Mouse (Mus musculus): ENCODE data around the gene Gm20388. TPM values are rescaled to one million over a fixed set of nuclear protein-coding genes. Genes with fewer than 3 reads are reported as not detected.

Gm20388 gene
- polyA plus RNA-seq, 1 experiment = 10.6 TPM

GRCm38 (mm10) chr8:120433143-120433542 lies 522.5 kb downstream of the Gm20388 start:
- 81% methylated on average over 7 of the region's 7 CpGs for WGBS
- no peak for TF ChIP-seq POLR2A (IDR thresholded peaks at IDR 0.05; ENCODE audit: borderline replicate concordance, control insufficient read depth, low read depth, low read length)
- TF ChIP-seq CTCF (IDR thresholded peaks at IDR 0.05; ENCODE audit: control insufficient read depth, insufficient read depth, low read length) = no peak
- H3K27ac ChIP-seq (ENCODE audit: control insufficient read depth, insufficient read depth, low read depth, low read length, poor library complexity) = no peak overlapping the region
- H3K4me1 ChIP-seq (ENCODE audit: control insufficient read depth, insufficient read depth, low read length) = peaks cover 6% of the 10 kb centered on the region
- no peak overlapping the region for H3K4me3 ChIP-seq (replicated peaks; ENCODE audit: control insufficient read depth, low read depth, low read length)

- Histone ChIP-seq H3K4me3 (replicated peaks; ENCODE audit: control insufficient read depth, low read depth, low read length) (no peak overlapping the region), H3K4me1 (ENCODE audit: control insufficient read depth, insufficient read depth, low read length) (peaks cover 6% of the 10 kb centered on the region), H3K27ac (ENCODE audit: control insufficient read depth, insufficient read depth, low read depth, low read length, poor library complexity) (no peak overlapping the region)
- no peak for TF ChIP-seq POLR2A (IDR thresholded peaks at IDR 0.05; ENCODE audit: borderline replicate concordance, control insufficient read depth, low read depth, low read length)
- whole genome bisulfite sequencing = 97% methylated on average over 1 of the region's 1 CpGs
Observed at GRCm38 (mm10) chr8:120433734-120434133, 523.1 kb downstream of the Gm20388 start.

GRCm38 (mm10) chr8:120435781-120436180 lies 525.1 kb downstream of the Gm20388 start:
- TF ChIP-seq CTCF (IDR thresholded peaks at IDR 0.05; ENCODE audit: control insufficient read depth, insufficient read depth, low read length) = no peak
- WGBS = 69% methylated on average over 15 of the region's 15 CpGs
- no peak overlapping the region for H3K4me3 ChIP-seq (replicated peaks; ENCODE audit: control insufficient read depth, low read depth, low read length)
- H3K27ac ChIP-seq (ENCODE audit: control insufficient read depth, insufficient read depth, low read depth, low read length, poor library complexity) = no peak overlapping the region
- peaks cover 6% of the 10 kb centered on the region for H3K4me1 ChIP-seq (ENCODE audit: control insufficient read depth, insufficient read depth, low read length)

- WGBS = 44% methylated on average over 5 of the region's 5 CpGs
- Histone ChIP-seq H3K27ac (ENCODE audit: control insufficient read depth, insufficient read depth, low read depth, low read length, poor library complexity) (no peak overlapping the region), H3K4me3 (replicated peaks; ENCODE audit: control insufficient read depth, low read depth, low read length) (no peak overlapping the region), H3K4me1 (ENCODE audit: control insufficient read depth, insufficient read depth, low read length) (peaks cover 6% of the 10 kb centered on the region)
- TF ChIP-seq POLR2A (IDR thresholded peaks at IDR 0.05; ENCODE audit: borderline replicate concordance, control insufficient read depth, low read depth, low read length) (no peak), CTCF (IDR thresholded peaks at IDR 0.05; ENCODE audit: control insufficient read depth, insufficient read depth, low read length) (no peak)
Observed at GRCm38 (mm10) chr8:120436491-120437030, 525.9 kb downstream of the Gm20388 start.

- Histone ChIP-seq H3K27ac (ENCODE audit: control insufficient read depth, insufficient read depth, low read depth, low read length, poor library complexity) (no peak overlapping the region), H3K4me1 (ENCODE audit: control insufficient read depth, insufficient read depth, low read length) (peaks cover 6% of the 10 kb centered on the region), H3K4me3 (replicated peaks; ENCODE audit: control insufficient read depth, low read depth, low read length) (no peak overlapping the region)
- TF ChIP-seq CTCF (IDR thresholded peaks at IDR 0.05; ENCODE audit: control insufficient read depth, insufficient read depth, low read length) (no peak), POLR2A (IDR thresholded peaks at IDR 0.05; ENCODE audit: borderline replicate concordance, control insufficient read depth, low read depth, low read length) (no peak)
- 41% methylated on average over 1 of the region's 1 CpGs for WGBS
Observed at GRCm38 (mm10) chr8:120437207-120437606, 526.6 kb downstream of the Gm20388 start.

GRCm38 (mm10) chr8:120437666-120438395 lies 527.2 kb downstream of the Gm20388 start:
- Histone ChIP-seq H3K27ac (ENCODE audit: control insufficient read depth, insufficient read depth, low read depth, low read length, poor library complexity) (no peak overlapping the region), H3K4me1 (ENCODE audit: control insufficient read depth, insufficient read depth, low read length) (peaks cover 6% of the 10 kb centered on the region), H3K4me3 (replicated peaks; ENCODE audit: control insufficient read depth, low read depth, low read length) (no peak overlapping the region)
- TF ChIP-seq POLR2A (IDR thresholded peaks at IDR 0.05; ENCODE audit: borderline replicate concordance, control insufficient read depth, low read depth, low read length) = no peak
- TF ChIP-seq CTCF (IDR thresholded peaks at IDR 0.05; ENCODE audit: control insufficient read depth, insufficient read depth, low read length) = no peak
- 76% methylated on average over 21 of the region's 21 CpGs for WGBS

GRCm38 (mm10) chr8:120439309-120439708 lies 528.7 kb downstream of the Gm20388 start:
- TF ChIP-seq POLR2A (IDR thresholded peaks at IDR 0.05; ENCODE audit: borderline replicate concordance, control insufficient read depth, low read depth, low read length) (no peak), CTCF (IDR thresholded peaks at IDR 0.05; ENCODE audit: control insufficient read depth, insufficient read depth, low read length) (no peak)
- no peak overlapping the region for H3K27ac ChIP-seq (ENCODE audit: control insufficient read depth, insufficient read depth, low read depth, low read length, poor library complexity)
- peaks cover 6% of the 10 kb centered on the region for H3K4me1 ChIP-seq (ENCODE audit: control insufficient read depth, insufficient read depth, low read length)
- 85% methylated on average over 19 of the region's 19 CpGs for WGBS
- no peak overlapping the region for H3K4me3 ChIP-seq (replicated peaks; ENCODE audit: control insufficient read depth, low read depth, low read length)

GRCm38 (mm10) chr8:120440739-120441138 lies 530.1 kb downstream of the Gm20388 start:
- Histone ChIP-seq H3K4me3 (replicated peaks; ENCODE audit: control insufficient read depth, low read depth, low read length) (no peak overlapping the region), H3K27ac (ENCODE audit: control insufficient read depth, insufficient read depth, low read depth, low read length, poor library complexity) (no peak overlapping the region), H3K4me1 (ENCODE audit: control insufficient read depth, insufficient read depth, low read length) (peaks cover 10% of the 10 kb centered on the region)
- 88% methylated on average over 12 of the region's 12 CpGs for WGBS
- TF ChIP-seq CTCF (IDR thresholded peaks at IDR 0.05; ENCODE audit: control insufficient read depth, insufficient read depth, low read length) = no peak
- no peak for TF ChIP-seq POLR2A (IDR thresholded peaks at IDR 0.05; ENCODE audit: borderline replicate concordance, control insufficient read depth, low read depth, low read length)

Measured in bone marrow, adult 2 months (tissue).